Mouse (Mus musculus): ENCODE results near the gene Hmcn1. TPM values are rescaled to one million over a fixed set of nuclear protein-coding genes. Genes with fewer than 3 reads are reported as not detected.

The Hmcn1 gene
- polyA plus RNA-seq, 1 experiment = 1.6 TPM

- Histone ChIP-seq H3K27me3 (ENCODE audit: control insufficient read depth, insufficient read depth, low read length, poor library complexity, severe bottlenecking) (no peaks in the 10 kb centered on the region), H3K4me1 (ENCODE audit: control insufficient read depth, insufficient read depth, low read length) (no peaks in the 10 kb centered on the region), H3K9ac (ENCODE audit: low read depth, poor library complexity, severe bottlenecking) (no peak overlapping the region), H3K9me3 (replicated peaks; ENCODE audit: control insufficient read depth, insufficient read depth, low read length, poor library complexity, severe bottlenecking) (no peaks in the 10 kb centered on the region), H3K4me3 (ENCODE audit: low read depth, low read length) (no peak overlapping the region), H3K36me3 (ENCODE audit: control insufficient read depth, insufficient read depth, low read length, poor library complexity, severe bottlenecking) (no peaks in the 10 kb centered on the region), H3K27ac (ENCODE audit: insufficient read depth, low read length) (no peak overlapping the region)
- TF ChIP-seq POLR2A (IDR thresholded peaks at IDR 0.05; ENCODE audit: insufficient read depth, low read length) (no peak), CTCF (IDR thresholded peaks at IDR 0.05; ENCODE audit: low read depth, low read length) (no peak), EP300 (IDR thresholded peaks at IDR 0.05; ENCODE audit: insufficient read depth, low read depth, low read length) (no peak)
Measured at GRCm38 (mm10) chr1:150869189-150869588, 124.0 kb downstream of the Hmcn1 start.

GRCm38 (mm10) chr1:150866615-150867014 is 126.6 kb downstream of the Hmcn1 start:
- no peak overlapping the region for H3K4me3 ChIP-seq (ENCODE audit: low read depth, low read length)

GRCm38 (mm10) chr1:150857779-150858178 is 135.5 kb downstream of the Hmcn1 start:
- no peak overlapping the region for H3K27ac ChIP-seq (ENCODE audit: insufficient read depth, low read length)
- TF ChIP-seq CTCF (IDR thresholded peaks at IDR 0.05; ENCODE audit: low read depth, low read length) = no peak
- no peak for TF ChIP-seq POLR2A (IDR thresholded peaks at IDR 0.05; ENCODE audit: insufficient read depth, low read length)
- no peak for TF ChIP-seq EP300 (IDR thresholded peaks at IDR 0.05; ENCODE audit: insufficient read depth, low read depth, low read length)
- no peak overlapping the region for H3K9ac ChIP-seq (ENCODE audit: low read depth, poor library complexity, severe bottlenecking)
- no peaks in the 10 kb centered on the region for H3K27me3 ChIP-seq (ENCODE audit: control insufficient read depth, insufficient read depth, low read length, poor library complexity, severe bottlenecking)
- H3K4me1 ChIP-seq (ENCODE audit: control insufficient read depth, insufficient read depth, low read length) = no peaks in the 10 kb centered on the region
- H3K36me3 ChIP-seq (ENCODE audit: control insufficient read depth, insufficient read depth, low read length, poor library complexity, severe bottlenecking) = no peaks in the 10 kb centered on the region
- H3K4me3 ChIP-seq (ENCODE audit: low read depth, low read length) = no peak overlapping the region
- no peaks in the 10 kb centered on the region for H3K9me3 ChIP-seq (replicated peaks; ENCODE audit: control insufficient read depth, insufficient read depth, low read length, poor library complexity, severe bottlenecking)

More at GRCm38 (mm10) chr1:150866615-150867014, 126.6 kb downstream of the Hmcn1 start:
- no peak overlapping the region for H3K27ac ChIP-seq (ENCODE audit: insufficient read depth, low read length)
- H3K27me3 ChIP-seq (ENCODE audit: control insufficient read depth, insufficient read depth, low read length, poor library complexity, severe bottlenecking) = no peaks in the 10 kb centered on the region
- H3K36me3 ChIP-seq (ENCODE audit: control insufficient read depth, insufficient read depth, low read length, poor library complexity, severe bottlenecking) = no peaks in the 10 kb centered on the region
- H3K4me1 ChIP-seq (ENCODE audit: control insufficient read depth, insufficient read depth, low read length) = no peaks in the 10 kb centered on the region
- no peak overlapping the region for H3K9ac ChIP-seq (ENCODE audit: low read depth, poor library complexity, severe bottlenecking)
- no peaks in the 10 kb centered on the region for H3K9me3 ChIP-seq (replicated peaks; ENCODE audit: control insufficient read depth, insufficient read depth, low read length, poor library complexity, severe bottlenecking)
- TF ChIP-seq POLR2A (IDR thresholded peaks at IDR 0.05; ENCODE audit: insufficient read depth, low read length) (no peak), EP300 (IDR thresholded peaks at IDR 0.05; ENCODE audit: insufficient read depth, low read depth, low read length) (no peak), CTCF (IDR thresholded peaks at IDR 0.05; ENCODE audit: low read depth, low read length) (no peak)

DNA sequence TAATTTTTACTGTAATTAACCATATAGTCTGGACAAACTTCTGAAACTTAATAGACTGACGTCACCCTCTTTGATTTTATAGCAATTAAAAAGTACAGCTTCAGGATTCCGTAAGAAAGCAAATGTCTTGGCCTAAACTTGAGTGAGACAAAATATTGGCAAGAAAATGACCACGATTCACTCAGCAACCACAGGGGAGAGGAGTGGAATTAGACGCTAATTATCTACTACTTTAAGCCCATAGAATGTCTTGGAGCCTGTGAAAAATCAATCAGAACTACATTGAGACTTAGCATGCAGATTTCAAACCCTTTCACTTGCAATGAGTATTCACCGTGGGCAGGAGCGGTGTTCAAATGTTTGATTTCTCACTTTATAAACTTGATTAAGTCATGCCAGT is 159.8 kb downstream of the Hmcn1 start:
- no peaks in the 10 kb centered on the region for H3K27me3 ChIP-seq (ENCODE audit: control insufficient read depth, insufficient read depth, low read length, poor library complexity, severe bottlenecking)
- no peaks in the 10 kb centered on the region for H3K36me3 ChIP-seq (ENCODE audit: control insufficient read depth, insufficient read depth, low read length, poor library complexity, severe bottlenecking)
- no peak overlapping the region for H3K4me3 ChIP-seq (ENCODE audit: low read depth, low read length)
- H3K9me3 ChIP-seq (replicated peaks; ENCODE audit: control insufficient read depth, insufficient read depth, low read length, poor library complexity, severe bottlenecking) = no peaks in the 10 kb centered on the region
- no peaks in the 10 kb centered on the region for H3K4me1 ChIP-seq (ENCODE audit: control insufficient read depth, insufficient read depth, low read length)
- H3K9ac ChIP-seq (ENCODE audit: low read depth, poor library complexity, severe bottlenecking) = no peak overlapping the region
- no peak for TF ChIP-seq POLR2A (IDR thresholded peaks at IDR 0.05; ENCODE audit: insufficient read depth, low read length)
- TF ChIP-seq CTCF (IDR thresholded peaks at IDR 0.05; ENCODE audit: low read depth, low read length) = no peak
- no peak for TF ChIP-seq EP300 (IDR thresholded peaks at IDR 0.05; ENCODE audit: insufficient read depth, low read depth, low read length)
- H3K27ac ChIP-seq (ENCODE audit: insufficient read depth, low read length) = no peak overlapping the region

DNA sequence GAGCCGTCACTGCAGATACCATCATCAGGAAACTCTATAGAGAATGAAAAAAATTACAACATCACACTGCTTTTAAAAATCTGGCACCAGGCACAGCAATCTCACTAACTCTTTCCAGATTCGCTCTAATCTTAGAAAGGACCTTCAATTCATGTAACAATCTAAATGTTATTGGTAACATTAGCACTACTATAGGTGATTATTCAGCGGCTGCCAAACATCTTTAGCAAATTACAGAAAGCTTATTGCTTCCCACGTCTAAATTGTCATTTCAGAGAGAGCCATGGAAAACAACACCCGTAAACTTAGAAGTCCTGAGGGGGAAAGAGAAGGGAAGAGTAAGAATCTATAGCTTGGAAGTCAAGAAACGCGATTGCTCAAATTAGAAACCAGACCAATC is 163.4 kb downstream of the Hmcn1 start:
- Histone ChIP-seq H3K9ac (ENCODE audit: low read depth, poor library complexity, severe bottlenecking) (no peak overlapping the region), H3K27ac (ENCODE audit: insufficient read depth, low read length) (no peak overlapping the region), H3K4me1 (ENCODE audit: control insufficient read depth, insufficient read depth, low read length) (no peaks in the 10 kb centered on the region), H3K36me3 (ENCODE audit: control insufficient read depth, insufficient read depth, low read length, poor library complexity, severe bottlenecking) (no peaks in the 10 kb centered on the region), H3K4me3 (ENCODE audit: low read depth, low read length) (no peak overlapping the region), H3K9me3 (replicated peaks; ENCODE audit: control insufficient read depth, insufficient read depth, low read length, poor library complexity, severe bottlenecking) (no peaks in the 10 kb centered on the region), H3K27me3 (ENCODE audit: control insufficient read depth, insufficient read depth, low read length, poor library complexity, severe bottlenecking) (no peaks in the 10 kb centered on the region)
- TF ChIP-seq POLR2A (IDR thresholded peaks at IDR 0.05; ENCODE audit: insufficient read depth, low read length) (no peak), CTCF (IDR thresholded peaks at IDR 0.05; ENCODE audit: low read depth, low read length) (no peak), EP300 (IDR thresholded peaks at IDR 0.05; ENCODE audit: insufficient read depth, low read depth, low read length) (no peak)

DNA sequence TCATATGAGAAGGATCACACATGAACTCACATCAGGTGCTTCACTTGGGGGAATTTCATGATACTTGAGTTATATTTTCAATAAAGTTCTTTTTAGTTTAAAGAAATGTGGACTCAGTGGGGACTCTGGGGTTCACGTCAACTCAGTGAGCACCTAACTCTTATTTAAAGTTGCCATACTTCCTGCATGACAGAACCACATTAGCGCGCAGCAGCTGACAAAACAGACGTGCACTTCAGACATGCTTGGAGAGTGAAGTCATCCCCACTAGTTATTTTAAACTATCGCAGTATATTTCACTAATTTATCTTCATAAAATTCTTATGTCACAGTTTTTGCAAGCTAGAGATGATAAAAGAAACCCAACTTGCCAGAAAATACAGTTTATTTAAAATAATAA is 166.1 kb downstream of the Hmcn1 start:
- Histone ChIP-seq H3K27ac (ENCODE audit: insufficient read depth, low read length) (no peak overlapping the region), H3K4me1 (ENCODE audit: control insufficient read depth, insufficient read depth, low read length) (no peaks in the 10 kb centered on the region), H3K27me3 (ENCODE audit: control insufficient read depth, insufficient read depth, low read length, poor library complexity, severe bottlenecking) (no peaks in the 10 kb centered on the region), H3K9ac (ENCODE audit: low read depth, poor library complexity, severe bottlenecking) (no peak overlapping the region), H3K36me3 (ENCODE audit: control insufficient read depth, insufficient read depth, low read length, poor library complexity, severe bottlenecking) (no peaks in the 10 kb centered on the region), H3K9me3 (replicated peaks; ENCODE audit: control insufficient read depth, insufficient read depth, low read length, poor library complexity, severe bottlenecking) (no peaks in the 10 kb centered on the region), H3K4me3 (ENCODE audit: low read depth, low read length) (no peak overlapping the region)
- TF ChIP-seq CTCF (IDR thresholded peaks at IDR 0.05; ENCODE audit: low read depth, low read length) = no peak
- TF ChIP-seq EP300 (IDR thresholded peaks at IDR 0.05; ENCODE audit: insufficient read depth, low read depth, low read length) = no peak
- no peak for TF ChIP-seq POLR2A (IDR thresholded peaks at IDR 0.05; ENCODE audit: insufficient read depth, low read length)
